Mouse (Mus musculus): Measurements from ENCODE around the gene Vps37c. TPM values are rescaled to one million over a fixed set of nuclear protein-coding genes. Genes with fewer than 3 reads are reported as not detected.

The Vps37c gene
- polyA plus RNA-seq, 1 experiment, result not detected

- WGBS, result 90% methylated on average over 2 of the region's 2 CpGs
- no peak overlapping the region for H3K27ac ChIP-seq (ENCODE audit: insufficient read depth, low read depth, low read length)
- H3K4me1 ChIP-seq (ENCODE audit: control insufficient read depth, insufficient read depth, low read length), result no peaks in the 10 kb centered on the region
- H3K4me3 ChIP-seq (ENCODE audit: insufficient read depth, low read depth, low read length), result no peak overlapping the region
- TF ChIP-seq POLR2A (IDR thresholded peaks at IDR 0.05; ENCODE audit: insufficient read depth, low read depth, low read length) (no peak), CTCF (IDR thresholded peaks at IDR 0.05; ENCODE audit: insufficient read depth, low read depth, low read length) (no peak)
These were observed 26.6 kb upstream of the Vps37c start for GRCm38 (mm10) chr19:10661919-10662318.

GRCm38 (mm10) chr19:10662665-10663064 lies 25.9 kb upstream of the Vps37c start:
- WGBS, result 67% methylated on average over 3 of the region's 3 CpGs
- Histone ChIP-seq H3K4me3 (ENCODE audit: insufficient read depth, low read depth, low read length) (no peak overlapping the region), H3K27ac (ENCODE audit: insufficient read depth, low read depth, low read length) (no peak overlapping the region), H3K4me1 (ENCODE audit: control insufficient read depth, insufficient read depth, low read length) (no peaks in the 10 kb centered on the region)
- TF ChIP-seq CTCF (IDR thresholded peaks at IDR 0.05; ENCODE audit: insufficient read depth, low read depth, low read length), result no peak
- no peak for TF ChIP-seq POLR2A (IDR thresholded peaks at IDR 0.05; ENCODE audit: insufficient read depth, low read depth, low read length)

- H3K4me3 ChIP-seq (ENCODE audit: insufficient read depth, low read depth, low read length), result no peak overlapping the region
- WGBS, result 65% methylated on average over 3 of the region's 3 CpGs
- TF ChIP-seq CTCF (IDR thresholded peaks at IDR 0.05; ENCODE audit: insufficient read depth, low read depth, low read length) (no peak), POLR2A (IDR thresholded peaks at IDR 0.05; ENCODE audit: insufficient read depth, low read depth, low read length) (no peak)
These were observed 23.4 kb upstream of the Vps37c start for GRCm38 (mm10) chr19:10665093-10665492.

GRCm38 (mm10) chr19:10665499-10665898 lies 23.0 kb upstream of the Vps37c start:
- H3K4me3 ChIP-seq (ENCODE audit: insufficient read depth, low read depth, low read length), result no peak overlapping the region
- no peak overlapping the region for H3K27ac ChIP-seq (ENCODE audit: insufficient read depth, low read depth, low read length)
- TF ChIP-seq POLR2A (IDR thresholded peaks at IDR 0.05; ENCODE audit: insufficient read depth, low read depth, low read length) (no peak), CTCF (IDR thresholded peaks at IDR 0.05; ENCODE audit: insufficient read depth, low read depth, low read length) (no peak)
- WGBS, result 6% methylated on average over 2 of the region's 2 CpGs
- no peaks in the 10 kb centered on the region for H3K4me1 ChIP-seq (ENCODE audit: control insufficient read depth, insufficient read depth, low read length)

More at GRCm38 (mm10) chr19:10665093-10665492, 23.4 kb upstream of the Vps37c start:
- Histone ChIP-seq H3K27ac (ENCODE audit: insufficient read depth, low read depth, low read length) (no peak overlapping the region), H3K4me1 (ENCODE audit: control insufficient read depth, insufficient read depth, low read length) (no peaks in the 10 kb centered on the region)

GRCm38 (mm10) chr19:10671319-10671718 lies 17.2 kb upstream of the Vps37c start:
- 87% methylated on average over 4 of the region's 4 CpGs for WGBS
- no peak overlapping the region for H3K27ac ChIP-seq (ENCODE audit: insufficient read depth, low read depth, low read length)
- TF ChIP-seq POLR2A (IDR thresholded peaks at IDR 0.05; ENCODE audit: insufficient read depth, low read depth, low read length) (no peak), CTCF (IDR thresholded peaks at IDR 0.05; ENCODE audit: insufficient read depth, low read depth, low read length) (no peak)
- H3K4me1 ChIP-seq (ENCODE audit: control insufficient read depth, insufficient read depth, low read length), result no peaks in the 10 kb centered on the region
- H3K4me3 ChIP-seq (ENCODE audit: insufficient read depth, low read depth, low read length), result no peak overlapping the region

GRCm38 (mm10) chr19:10671854-10672417 lies 16.6 kb upstream of the Vps37c start:
- TF ChIP-seq CTCF (IDR thresholded peaks at IDR 0.05; ENCODE audit: insufficient read depth, low read depth, low read length), result no peak
- TF ChIP-seq POLR2A (IDR thresholded peaks at IDR 0.05; ENCODE audit: insufficient read depth, low read depth, low read length), result no peak
- H3K4me1 ChIP-seq (ENCODE audit: control insufficient read depth, insufficient read depth, low read length), result no peaks in the 10 kb centered on the region
- 79% methylated on average over 9 of the region's 9 CpGs for WGBS
- H3K4me3 ChIP-seq (ENCODE audit: insufficient read depth, low read depth, low read length), result no peak overlapping the region
- H3K27ac ChIP-seq (ENCODE audit: insufficient read depth, low read depth, low read length), result no peak overlapping the region

GRCm38 (mm10) chr19:10673275-10673674 lies 15.3 kb upstream of the Vps37c start:
- no peak overlapping the region for H3K27ac ChIP-seq (ENCODE audit: insufficient read depth, low read depth, low read length)
- no peak overlapping the region for H3K4me3 ChIP-seq (ENCODE audit: insufficient read depth, low read depth, low read length)
- TF ChIP-seq CTCF (IDR thresholded peaks at IDR 0.05; ENCODE audit: insufficient read depth, low read depth, low read length) (no peak), POLR2A (IDR thresholded peaks at IDR 0.05; ENCODE audit: insufficient read depth, low read depth, low read length) (no peak)
- 66% methylated on average over 1 of the region's 1 CpGs for WGBS
- no peaks in the 10 kb centered on the region for H3K4me1 ChIP-seq (ENCODE audit: control insufficient read depth, insufficient read depth, low read length)

- no peaks in the 10 kb centered on the region for H3K4me1 ChIP-seq (ENCODE audit: control insufficient read depth, insufficient read depth, low read length)
- H3K4me3 ChIP-seq (ENCODE audit: insufficient read depth, low read depth, low read length), result no peak overlapping the region
- 80% methylated on average over 16 of the region's 16 CpGs for WGBS
- TF ChIP-seq POLR2A (IDR thresholded peaks at IDR 0.05; ENCODE audit: insufficient read depth, low read depth, low read length), result no peak
- TF ChIP-seq CTCF (IDR thresholded peaks at IDR 0.05; ENCODE audit: insufficient read depth, low read depth, low read length), result no peak
- no peak overlapping the region for H3K27ac ChIP-seq (ENCODE audit: insufficient read depth, low read depth, low read length)
These were observed 11.9 kb upstream of the Vps37c start for GRCm38 (mm10) chr19:10676656-10677055.

GRCm38 (mm10) chr19:10677915-10678771 lies 10.4 kb upstream of the Vps37c start, which contains the start of gene Pga5:
TSS of gene Pga5 (minus strand) at chr19:10678071.
- no peak within 1 kb of the TSS for H3K4me3 ChIP-seq (ENCODE audit: insufficient read depth, low read depth, low read length)
- no peaks in the 10 kb centered on the region for H3K4me1 ChIP-seq (ENCODE audit: control insufficient read depth, insufficient read depth, low read length)
- H3K27ac ChIP-seq (ENCODE audit: insufficient read depth, low read depth, low read length), result no peak within 1 kb of the TSS
- WGBS, result 31% methylated on average over 6 of the region's 6 CpGs
- TF ChIP-seq CTCF (IDR thresholded peaks at IDR 0.05; ENCODE audit: insufficient read depth, low read depth, low read length), result peak; percentile 64
- TF ChIP-seq POLR2A (IDR thresholded peaks at IDR 0.05; ENCODE audit: insufficient read depth, low read depth, low read length), result no peak

Measured in olfactory bulb, adult 2 months (tissue).